Mouse (Mus musculus): ENCODE measurements around the gene Tbc1d9b. TPM values are rescaled to one million over a fixed set of nuclear protein-coding genes. Genes with fewer than 3 reads are reported as not detected.

Gene Tbc1d9b
- polyA plus RNA-seq, 1 experiment from 2014 or later = 47.9 TPM

- peaks cover 36% of the 10 kb centered on the region for H3K36me3 ChIP-seq (ENCODE audit: control insufficient read depth, insufficient read depth, low read length)
- H3K27ac ChIP-seq (ENCODE audit: low read length) = no peak overlapping the region
- no peaks in the 10 kb centered on the region for H3K27me3 ChIP-seq (ENCODE audit: control insufficient read depth, insufficient read depth, low read depth, low read length)
- ATAC-seq (ENCODE audit: low read depth) = no peak
- no peaks in the 10 kb centered on the region for H3K4me1 ChIP-seq (replicated peaks; ENCODE audit: control insufficient read depth, insufficient read depth, low read length)
- H3K4me3 ChIP-seq (ENCODE audit: low read length) = no peak overlapping the region
- no peaks in the 10 kb centered on the region for H3K9me3 ChIP-seq (ENCODE audit: control insufficient read depth, low read length)
- no peak overlapping the region for H3K4me2 ChIP-seq (ENCODE audit: low read depth, low read length)
- H3K9ac ChIP-seq (ENCODE audit: low read length) = no peak overlapping the region
- WGBS = 68% methylated on average over 7 of the region's 7 CpGs
These were observed 18.0 kb downstream of the Tbc1d9b start for GRCm38 (mm10) chr11:50149200-50149599.

- H3K4me1 ChIP-seq (replicated peaks; ENCODE audit: control insufficient read depth, insufficient read depth, low read length) = no peaks in the 10 kb centered on the region
- no peak overlapping the region for H3K4me2 ChIP-seq (ENCODE audit: low read depth, low read length)
- H3K27me3 ChIP-seq (ENCODE audit: control insufficient read depth, insufficient read depth, low read depth, low read length) = no peaks in the 10 kb centered on the region
- no peaks in the 10 kb centered on the region for H3K9me3 ChIP-seq (ENCODE audit: control insufficient read depth, low read length)
- H3K36me3 ChIP-seq (ENCODE audit: control insufficient read depth, insufficient read depth, low read length) = peaks cover 36% of the 10 kb centered on the region
- ATAC-seq (ENCODE audit: low read depth) = no peak
- H3K4me3 ChIP-seq (ENCODE audit: low read length) = no peak overlapping the region
- 66% methylated on average over 9 of the region's 9 CpGs for WGBS
- no peak overlapping the region for H3K9ac ChIP-seq (ENCODE audit: low read length)
- no peak overlapping the region for H3K27ac ChIP-seq (ENCODE audit: low read length)
These were observed 18.5 kb downstream of the Tbc1d9b start for GRCm38 (mm10) chr11:50149603-50150150.

GRCm38 (mm10) chr11:50151374-50151773, 20.2 kb downstream of the Tbc1d9b start:
- H3K27me3 ChIP-seq (ENCODE audit: control insufficient read depth, insufficient read depth, low read depth, low read length) = no peaks in the 10 kb centered on the region
- peaks cover 29% of the 10 kb centered on the region for H3K36me3 ChIP-seq (ENCODE audit: control insufficient read depth, insufficient read depth, low read length)
- H3K9me3 ChIP-seq (ENCODE audit: control insufficient read depth, low read length) = no peaks in the 10 kb centered on the region
- H3K4me2 ChIP-seq (ENCODE audit: low read depth, low read length) = no peak overlapping the region
- 86% methylated on average over 3 of the region's 3 CpGs for WGBS
- no peaks in the 10 kb centered on the region for H3K4me1 ChIP-seq (replicated peaks; ENCODE audit: control insufficient read depth, insufficient read depth, low read length)
- no peak for ATAC-seq (ENCODE audit: low read depth)
- H3K9ac ChIP-seq (ENCODE audit: low read length) = no peak overlapping the region
- H3K27ac ChIP-seq (ENCODE audit: low read length) = no peak overlapping the region
- H3K4me3 ChIP-seq (ENCODE audit: low read length) = no peak overlapping the region

- WGBS = 68% methylated on average over 9 of the region's 9 CpGs
- no peaks in the 10 kb centered on the region for H3K4me1 ChIP-seq (replicated peaks; ENCODE audit: control insufficient read depth, insufficient read depth, low read length)
- no peaks in the 10 kb centered on the region for H3K27me3 ChIP-seq (ENCODE audit: control insufficient read depth, insufficient read depth, low read depth, low read length)
- 0 out of 2 replicates have a peak overlapping the region, but pooled peaks have one; percentile 12 for H3K27ac ChIP-seq (ENCODE audit: low read length)
- peaks cover 46% of the 10 kb centered on the region for H3K36me3 ChIP-seq (ENCODE audit: control insufficient read depth, insufficient read depth, low read length)
- ATAC-seq (ENCODE audit: low read depth) = 0 out of 2 replicates have a peak, but pooled peaks have one; percentile 29
- H3K9me3 ChIP-seq (ENCODE audit: control insufficient read depth, low read length) = no peaks in the 10 kb centered on the region
- no peak overlapping the region for H3K4me3 ChIP-seq (ENCODE audit: low read length)
- H3K9ac ChIP-seq (ENCODE audit: low read length) = no peak overlapping the region
- no peak overlapping the region for H3K4me2 ChIP-seq (ENCODE audit: low read depth, low read length)
These were observed 23.0 kb downstream of the Tbc1d9b start for GRCm38 (mm10) chr11:50154166-50154565.

- 72% methylated on average over 12 of the region's 12 CpGs for WGBS
- Histone ChIP-seq H3K4me3 (ENCODE audit: low read length) (no peak overlapping the region), H3K36me3 (ENCODE audit: control insufficient read depth, insufficient read depth, low read length) (peaks cover 52% of the 10 kb centered on the region), H3K27me3 (ENCODE audit: control insufficient read depth, insufficient read depth, low read depth, low read length) (no peaks in the 10 kb centered on the region), H3K27ac (ENCODE audit: low read length) (no peak overlapping the region), H3K4me1 (replicated peaks; ENCODE audit: control insufficient read depth, insufficient read depth, low read length) (no peaks in the 10 kb centered on the region), H3K9me3 (ENCODE audit: control insufficient read depth, low read length) (no peaks in the 10 kb centered on the region), H3K4me2 (ENCODE audit: low read depth, low read length) (no peak overlapping the region), H3K9ac (ENCODE audit: low read length) (no peak overlapping the region)
- ATAC-seq (ENCODE audit: low read depth) = peak; percentile 63
These were observed 23.8 kb downstream of the Tbc1d9b start for GRCm38 (mm10) chr11:50154777-50155520.

GRCm38 (mm10) chr11:50155785-50156184, 24.6 kb downstream of the Tbc1d9b start:
- Histone ChIP-seq H3K4me2 (ENCODE audit: low read depth, low read length) (no peak overlapping the region), H3K9me3 (ENCODE audit: control insufficient read depth, low read length) (no peaks in the 10 kb centered on the region), H3K9ac (ENCODE audit: low read length) (no peak overlapping the region), H3K4me1 (replicated peaks; ENCODE audit: control insufficient read depth, insufficient read depth, low read length) (no peaks in the 10 kb centered on the region), H3K27me3 (ENCODE audit: control insufficient read depth, insufficient read depth, low read depth, low read length) (no peaks in the 10 kb centered on the region), H3K36me3 (ENCODE audit: control insufficient read depth, insufficient read depth, low read length) (peaks cover 53% of the 10 kb centered on the region), H3K27ac (ENCODE audit: low read length) (no peak overlapping the region), H3K4me3 (ENCODE audit: low read length) (no peak overlapping the region)
- no peak for ATAC-seq (ENCODE audit: low read depth)
- 92% methylated on average over 2 of the region's 2 CpGs for WGBS

- peaks cover 47% of the 10 kb centered on the region for H3K36me3 ChIP-seq (ENCODE audit: control insufficient read depth, insufficient read depth, low read length)
These were observed 25.6 kb downstream of the Tbc1d9b start for GRCm38 (mm10) chr11:50156725-50157258.

GRCm38 (mm10) chr11:50158346-50158745, 27.1 kb downstream of the Tbc1d9b start:
- no peak overlapping the region for H3K27ac ChIP-seq (ENCODE audit: low read length)
- no peak overlapping the region for H3K4me2 ChIP-seq (ENCODE audit: low read depth, low read length)
- no peaks in the 10 kb centered on the region for H3K4me1 ChIP-seq (replicated peaks; ENCODE audit: control insufficient read depth, insufficient read depth, low read length)
- WGBS = 92% methylated on average over 7 of the region's 7 CpGs
- no peaks in the 10 kb centered on the region for H3K27me3 ChIP-seq (ENCODE audit: control insufficient read depth, insufficient read depth, low read depth, low read length)
- ATAC-seq (ENCODE audit: low read depth) = no peak
- peaks cover 44% of the 10 kb centered on the region for H3K36me3 ChIP-seq (ENCODE audit: control insufficient read depth, insufficient read depth, low read length)
- H3K4me3 ChIP-seq (ENCODE audit: low read length) = no peak overlapping the region
- no peak overlapping the region for H3K9ac ChIP-seq (ENCODE audit: low read length)
- H3K9me3 ChIP-seq (ENCODE audit: control insufficient read depth, low read length) = no peaks in the 10 kb centered on the region

More at GRCm38 (mm10) chr11:50156725-50157258, 25.6 kb downstream of the Tbc1d9b start:
- no peak overlapping the region for H3K4me2 ChIP-seq (ENCODE audit: low read depth, low read length)
- ATAC-seq (ENCODE audit: low read depth) = no peak
- no peak overlapping the region for H3K9ac ChIP-seq (ENCODE audit: low read length)
- WGBS = 88% methylated on average over 16 of the region's 16 CpGs
- H3K4me3 ChIP-seq (ENCODE audit: low read length) = no peak overlapping the region
- no peaks in the 10 kb centered on the region for H3K27me3 ChIP-seq (ENCODE audit: control insufficient read depth, insufficient read depth, low read depth, low read length)
- no peak overlapping the region for H3K27ac ChIP-seq (ENCODE audit: low read length)
- no peaks in the 10 kb centered on the region for H3K4me1 ChIP-seq (replicated peaks; ENCODE audit: control insufficient read depth, insufficient read depth, low read length)
- no peaks in the 10 kb centered on the region for H3K9me3 ChIP-seq (ENCODE audit: control insufficient read depth, low read length)

- 60% methylated on average over 4 of the region's 4 CpGs for WGBS
- Histone ChIP-seq H3K36me3 (ENCODE audit: control insufficient read depth, insufficient read depth, low read length) (peaks cover 49% of the 10 kb centered on the region), H3K4me1 (replicated peaks; ENCODE audit: control insufficient read depth, insufficient read depth, low read length) (no peaks in the 10 kb centered on the region), H3K9ac (ENCODE audit: low read length) (no peak overlapping the region), H3K27me3 (ENCODE audit: control insufficient read depth, insufficient read depth, low read depth, low read length) (no peaks in the 10 kb centered on the region), H3K27ac (ENCODE audit: low read length) (no peak overlapping the region), H3K9me3 (ENCODE audit: control insufficient read depth, low read length) (no peaks in the 10 kb centered on the region), H3K4me3 (ENCODE audit: low read length) (no peak overlapping the region), H3K4me2 (ENCODE audit: low read depth, low read length) (no peak overlapping the region)
- ATAC-seq (ENCODE audit: low read depth) = no peak
These were observed 28.2 kb downstream of the Tbc1d9b start for GRCm38 (mm10) chr11:50159347-50159746.
